Mouse (Mus musculus) G1E-ER4 (cell line): ENCODE data around the gene Diexf. TPM values are rescaled to one million over a fixed set of nuclear protein-coding genes. Genes with fewer than 3 reads are reported as not detected.

Source experiments
- GATA1 ChIP-seq: IDR thresholded peaks from one replicate; pipeline ENCODE4 v1.8.0; 2012; ENCODE audit warnings: low read length, inconsistent platforms
- polyA plus RNA-seq: library from polyadenylated mRNA; stranded (reverse); fragments of >175 nt; gene quantifications from 2 replicates; pipeline ENCODE4 v1.2.3, GENCODE M21; 2012

The Diexf gene
- polyA plus RNA-seq = 2.1 and 3.0 TPM in 2 replicates

DNA sequence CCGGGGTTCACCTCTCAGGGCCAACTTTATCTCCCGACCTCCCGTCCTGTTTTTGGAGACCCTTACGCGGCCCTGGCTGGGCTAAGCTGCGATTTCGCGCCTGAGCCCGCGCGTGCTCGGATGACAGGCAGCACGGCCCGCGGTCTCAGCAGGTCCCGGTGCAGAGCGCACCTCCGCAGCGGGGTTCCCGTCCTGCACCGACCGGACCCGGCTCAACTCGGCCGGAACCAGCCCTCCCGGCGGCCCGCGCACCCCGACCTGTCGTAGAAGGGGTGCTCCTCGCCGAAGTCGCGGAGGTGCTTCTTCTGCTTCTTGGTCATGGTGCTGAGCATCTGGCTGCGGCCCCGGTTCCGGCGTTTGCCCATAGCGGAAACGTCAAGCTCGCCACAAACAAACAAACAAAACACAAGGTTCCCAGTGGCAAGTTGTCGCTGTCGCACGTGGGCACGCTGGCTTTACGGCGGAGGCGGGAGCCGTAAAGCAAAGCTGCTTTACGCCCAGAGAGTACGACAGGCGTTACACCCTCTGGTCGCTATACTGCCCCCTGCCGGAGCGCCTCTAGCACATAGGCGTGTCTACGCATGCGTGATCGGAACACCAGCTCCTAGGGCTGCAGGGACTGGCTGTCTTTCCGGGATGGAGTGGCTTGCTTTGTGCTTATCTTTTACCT lies at the start of gene Diexf:
Gene Diexf, minus strand, starts transcription at position 487 of the 670 bp plus-strand sequence.
- no peak for TF ChIP-seq GATA1

DNA sequence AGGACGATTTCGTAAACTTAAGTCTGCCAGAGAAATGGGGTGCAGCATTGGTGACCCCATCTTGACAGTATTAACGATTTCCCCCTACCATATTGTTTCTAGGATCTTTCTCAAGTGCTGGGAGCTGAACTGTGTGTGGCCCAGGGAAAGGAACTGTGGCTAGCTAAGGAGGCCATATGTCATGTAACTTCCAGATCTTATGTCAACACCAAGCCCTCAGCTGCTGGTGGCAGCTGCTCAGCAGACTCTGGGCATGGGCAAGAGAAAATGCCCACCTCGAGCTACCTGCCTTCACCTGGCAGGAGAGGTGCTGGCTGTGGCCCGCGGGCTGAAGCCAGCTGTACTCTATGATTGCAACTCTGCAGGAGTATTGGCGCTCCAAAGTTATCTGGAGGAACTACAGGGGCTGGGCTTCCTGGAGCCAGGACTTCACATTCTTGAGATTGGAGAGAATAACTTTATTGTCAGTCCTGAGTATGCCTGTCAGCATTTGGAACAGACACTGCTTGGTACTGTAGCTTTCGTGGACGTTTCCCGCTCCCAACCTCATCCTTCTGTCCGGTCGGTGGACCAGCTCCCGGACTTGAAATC lies 44.2 kb upstream of the Diexf start:
- no peak for TF ChIP-seq GATA1

DNA sequence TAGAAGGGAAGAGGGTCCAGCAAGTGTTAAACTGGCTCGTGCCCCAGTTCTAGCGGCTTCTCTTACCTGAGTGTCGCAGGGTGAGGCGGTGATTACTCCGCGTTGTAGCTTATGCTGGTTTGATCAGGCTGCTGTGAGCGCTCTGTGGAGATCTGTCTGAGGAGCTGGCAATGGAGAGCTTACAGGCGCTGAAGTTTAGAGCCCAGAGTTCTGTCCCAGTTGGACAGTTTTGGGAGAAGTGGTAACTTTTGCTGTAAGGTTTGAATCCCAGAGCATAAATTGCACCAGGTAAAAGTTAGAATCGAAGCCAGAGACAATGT lies 43.7 kb upstream of the Diexf start:
- TF ChIP-seq GATA1 = no peak

DNA sequence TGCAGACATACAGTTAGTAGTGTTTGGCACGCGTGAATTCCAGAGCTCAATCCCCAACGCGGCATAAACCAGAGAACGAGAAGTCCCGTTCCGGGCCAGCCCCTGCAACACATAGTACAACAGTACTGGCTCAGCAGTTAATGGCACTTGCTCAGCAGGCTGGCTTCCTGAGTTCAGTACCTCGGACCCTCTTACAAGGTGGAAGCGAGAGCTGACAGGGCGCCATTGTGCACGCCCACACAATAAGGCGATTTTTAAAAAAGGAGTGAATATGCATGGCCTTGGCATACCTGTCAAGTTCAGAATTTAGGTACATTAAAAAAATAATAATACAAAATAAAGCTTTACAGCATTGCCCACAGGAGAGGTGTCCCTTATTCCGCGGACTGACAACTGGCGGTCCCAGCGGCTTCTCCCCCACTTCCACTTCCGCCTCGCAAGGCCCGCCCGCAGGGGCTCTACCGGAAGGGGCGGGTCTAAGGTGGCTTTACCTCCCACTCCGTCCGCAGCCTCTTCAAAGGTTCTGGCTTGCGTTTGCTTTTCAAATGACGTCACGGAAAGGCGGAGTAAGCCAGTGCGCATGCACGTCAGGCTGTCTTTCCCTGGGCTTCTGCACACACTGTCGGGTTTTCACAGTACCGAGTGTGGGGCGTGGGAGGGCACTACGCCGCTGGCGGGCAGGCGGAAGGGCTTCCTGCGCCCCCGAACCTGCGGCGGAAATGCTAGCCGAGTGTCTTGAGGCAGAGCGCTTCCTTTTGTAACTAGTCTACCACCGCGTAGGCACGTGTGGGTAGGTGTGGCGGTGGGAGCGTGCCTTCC lies 43.1 kb upstream of the Diexf start:
- no peak for TF ChIP-seq GATA1

DNA sequence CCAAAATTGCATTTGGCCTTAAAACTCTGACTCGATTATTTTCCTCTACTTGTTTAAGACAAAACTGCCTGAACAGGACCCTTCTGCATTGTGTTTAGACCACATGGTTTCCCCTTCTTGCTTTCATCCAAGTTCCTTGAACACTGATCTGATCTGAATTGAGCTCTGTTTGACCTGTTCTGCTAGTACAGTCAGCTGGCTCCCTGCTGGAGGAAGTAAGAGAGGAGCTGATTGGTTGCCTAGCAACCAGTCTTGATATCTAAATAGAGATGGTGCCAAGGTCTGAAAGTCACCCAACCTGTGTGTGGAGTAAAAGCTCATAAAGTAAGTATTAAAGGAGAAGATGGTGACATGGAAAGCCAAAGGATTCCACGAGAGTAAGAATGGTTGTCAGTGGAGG lies 39.8 kb upstream of the Diexf start:
- no peak for TF ChIP-seq GATA1

DNA sequence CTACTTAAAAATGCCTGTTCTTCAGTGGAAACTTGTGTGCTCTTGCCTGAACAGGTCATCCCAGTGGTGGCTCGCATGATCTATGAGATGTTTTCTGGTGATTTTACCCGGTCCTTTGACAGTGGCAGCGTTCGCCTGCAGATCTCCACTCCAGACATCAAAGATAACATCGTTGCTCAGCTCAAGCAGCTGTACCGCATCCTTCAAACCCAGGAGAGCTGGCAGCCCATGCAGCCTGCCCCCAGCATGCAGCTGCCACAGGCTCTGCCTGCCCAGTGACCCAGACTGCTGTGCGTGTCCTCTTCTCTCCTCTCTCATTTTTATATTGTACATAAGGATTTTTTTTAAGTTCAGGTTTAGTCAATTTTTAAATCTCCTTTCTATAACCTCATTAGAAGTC lies 39.2 kb upstream of the Diexf start:
- no peak for TF ChIP-seq GATA1

DNA sequence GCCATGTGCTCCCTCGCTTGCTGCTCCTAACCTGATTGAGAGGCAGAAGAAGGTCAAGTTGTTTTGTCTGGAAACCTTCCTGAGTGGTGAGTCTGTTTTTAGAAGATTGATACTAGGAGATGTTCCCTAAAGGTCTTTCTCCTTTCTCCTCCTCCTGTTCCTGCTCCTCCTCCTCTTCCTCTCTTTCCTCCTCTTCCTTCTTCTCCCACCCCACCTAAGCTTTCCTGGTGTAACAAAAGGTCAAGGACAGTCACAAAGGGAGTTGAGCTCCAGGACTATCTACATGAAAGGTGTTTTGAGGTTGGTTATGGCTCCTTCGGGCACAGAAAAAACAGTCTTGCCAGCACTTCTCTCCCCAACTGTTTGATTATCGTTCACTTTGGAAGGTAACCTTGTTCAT lies 37.7 kb upstream of the Diexf start, which contains the start of gene A130010J15Rik:
Gene A130010J15Rik, plus strand, starts transcription at position 301 of the 400 bp plus-strand sequence.
- TF ChIP-seq GATA1 = no peak

DNA sequence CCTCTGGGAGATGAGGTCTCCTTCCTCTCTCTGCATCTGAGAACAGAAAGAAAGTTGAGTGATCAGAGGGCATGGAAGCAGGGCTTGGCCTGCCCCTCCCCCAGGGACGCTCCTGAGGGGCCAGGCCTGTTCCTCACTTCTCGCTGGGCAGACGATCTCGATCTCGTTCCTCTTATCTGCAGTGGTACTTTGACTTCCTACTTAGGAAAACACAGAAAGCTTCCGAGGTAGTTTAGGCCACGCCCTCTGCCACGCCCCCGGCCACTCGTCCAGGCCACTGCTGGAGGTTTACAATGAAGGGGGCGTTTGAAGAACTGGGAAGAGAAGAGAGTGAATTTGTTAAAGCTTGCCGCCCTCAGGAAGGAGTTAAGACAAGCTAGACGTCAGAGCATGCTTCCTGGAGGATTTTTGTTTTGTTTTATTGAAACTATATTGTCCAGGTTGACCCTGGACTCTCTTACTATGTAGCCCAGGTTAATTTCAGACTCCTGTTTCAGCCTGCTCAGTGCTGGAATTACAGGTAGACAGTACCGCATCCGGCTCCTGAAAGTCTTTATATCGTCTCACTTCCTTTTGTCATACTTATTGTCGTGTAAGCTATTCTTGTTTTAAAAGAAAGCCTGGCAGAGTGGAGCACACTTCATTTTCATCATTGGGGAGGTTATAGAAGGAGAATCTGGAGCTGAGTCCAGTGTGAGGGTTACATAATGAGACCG lies 30.4 kb upstream of the Diexf start:
- no peak for TF ChIP-seq GATA1

DNA sequence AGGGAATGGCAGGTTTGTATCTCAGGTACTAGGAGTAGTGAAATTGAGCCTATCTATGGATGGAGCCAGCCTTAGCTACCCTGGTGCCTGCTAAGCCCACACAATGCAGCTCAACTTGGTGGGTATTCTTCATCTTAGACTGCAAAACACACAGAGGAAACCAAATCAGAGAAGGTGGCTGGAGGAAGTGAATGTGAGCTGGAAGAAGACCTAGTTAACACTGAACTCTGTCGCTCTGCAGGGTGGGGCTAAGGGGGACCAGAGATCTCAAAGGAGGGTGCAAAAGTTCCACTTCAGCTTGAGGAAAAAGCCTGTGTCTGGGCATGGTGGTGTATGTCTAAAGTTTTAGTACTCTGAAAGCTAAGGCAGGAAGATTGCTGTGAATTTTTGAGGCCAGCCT lies 29.5 kb upstream of the Diexf start:
- TF ChIP-seq GATA1 = no peak

DNA sequence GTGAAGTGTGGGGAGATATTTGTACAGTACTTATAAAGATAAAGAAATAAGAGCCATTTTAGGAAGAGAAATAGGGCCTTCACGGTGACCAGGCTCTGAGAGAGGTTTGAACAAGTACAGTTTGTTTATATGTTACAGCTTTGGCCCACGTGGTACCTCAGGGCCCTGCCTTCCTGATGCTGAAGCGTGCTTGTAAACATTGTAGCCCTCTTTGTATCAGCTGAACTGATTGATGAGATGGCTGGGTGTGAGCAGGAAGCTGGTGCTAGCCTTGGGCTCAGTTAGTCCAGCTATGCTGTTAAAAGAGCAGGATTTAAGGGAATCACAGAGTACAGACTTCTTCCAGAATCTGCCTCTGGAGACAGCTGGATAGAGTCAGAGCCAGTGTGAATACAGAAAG lies 29.1 kb upstream of the Diexf start:
- TF ChIP-seq GATA1 = no peak

DNA sequence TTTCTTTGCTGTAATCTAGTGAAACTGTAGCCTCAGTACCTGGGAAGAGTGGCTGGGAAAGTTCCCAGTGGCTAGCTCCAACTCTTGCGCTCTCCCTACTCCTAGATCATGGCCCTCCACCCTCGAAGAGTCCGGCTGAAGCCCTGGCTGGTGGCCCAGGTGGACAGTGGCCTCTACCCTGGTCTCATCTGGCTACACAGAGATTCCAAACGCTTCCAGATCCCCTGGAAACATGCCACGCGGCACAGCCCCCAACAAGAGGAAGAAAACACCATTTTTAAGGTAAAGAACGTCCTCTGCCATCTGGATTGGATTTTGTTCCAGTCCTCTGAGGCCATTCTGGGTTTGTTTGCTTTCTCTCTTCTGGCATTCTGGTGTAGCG lies 27.0 kb upstream of the Diexf start:
- TF ChIP-seq GATA1 = no peak

DNA sequence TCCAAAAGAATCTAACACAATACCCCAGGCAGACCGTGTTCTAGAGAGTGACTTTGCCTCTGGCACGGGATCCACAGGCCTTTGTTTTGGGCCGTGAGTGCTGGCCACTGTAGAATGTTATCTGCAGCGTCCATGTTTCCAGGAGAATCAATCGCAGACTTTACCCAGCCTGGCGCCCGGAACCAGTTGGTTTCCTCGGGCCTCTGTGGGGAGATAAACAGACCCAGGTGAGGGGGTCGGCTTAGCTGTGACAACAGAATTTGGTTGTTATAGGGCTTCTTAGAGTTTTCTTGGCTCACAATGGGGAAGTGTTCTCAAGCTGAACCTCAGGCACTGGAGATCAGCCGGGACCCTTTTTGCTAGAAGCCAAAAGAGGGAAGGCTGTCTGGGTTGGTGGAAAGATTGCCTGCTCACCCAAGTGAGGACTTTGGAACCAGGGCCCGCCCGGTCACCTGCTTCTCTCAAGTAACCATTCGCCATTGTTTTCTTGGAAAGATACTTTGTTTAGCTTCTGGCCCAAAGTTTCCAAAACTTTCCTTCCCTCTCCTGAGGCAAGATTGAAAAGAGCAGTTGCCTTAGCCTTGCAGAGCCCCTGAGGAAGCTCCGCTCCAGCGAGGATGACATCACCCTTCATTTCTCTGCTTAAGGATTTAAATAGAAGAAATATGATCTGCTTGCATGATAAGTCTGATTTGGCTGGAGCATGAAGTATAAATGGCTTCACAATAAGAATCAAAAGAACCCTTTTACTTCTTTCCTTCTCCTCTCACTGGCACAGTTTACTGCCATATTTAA lies 26.4 kb upstream of the Diexf start:
- no peak for TF ChIP-seq GATA1

DNA sequence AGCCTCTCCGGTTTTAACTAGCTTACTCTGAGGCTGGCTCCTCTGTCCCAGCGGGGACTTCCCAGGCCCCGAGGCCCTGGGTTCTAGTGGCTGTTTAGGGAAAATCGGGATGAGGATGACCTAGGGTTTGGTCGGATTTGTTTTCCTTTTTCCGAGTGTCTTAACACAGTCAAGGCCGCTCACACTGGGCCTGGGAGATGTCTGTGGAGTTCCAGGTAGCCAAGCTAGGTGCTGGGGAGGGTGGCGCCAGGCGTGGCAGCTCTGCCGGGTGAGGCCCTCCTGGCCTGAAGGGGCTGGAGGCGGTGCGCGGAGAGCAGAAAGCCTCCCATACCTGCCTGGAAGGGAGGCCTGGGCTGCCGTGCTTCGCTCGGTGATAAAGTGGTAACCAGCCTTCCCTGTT lies 23.5 kb upstream of the Diexf start:
- no peak for TF ChIP-seq GATA1

DNA sequence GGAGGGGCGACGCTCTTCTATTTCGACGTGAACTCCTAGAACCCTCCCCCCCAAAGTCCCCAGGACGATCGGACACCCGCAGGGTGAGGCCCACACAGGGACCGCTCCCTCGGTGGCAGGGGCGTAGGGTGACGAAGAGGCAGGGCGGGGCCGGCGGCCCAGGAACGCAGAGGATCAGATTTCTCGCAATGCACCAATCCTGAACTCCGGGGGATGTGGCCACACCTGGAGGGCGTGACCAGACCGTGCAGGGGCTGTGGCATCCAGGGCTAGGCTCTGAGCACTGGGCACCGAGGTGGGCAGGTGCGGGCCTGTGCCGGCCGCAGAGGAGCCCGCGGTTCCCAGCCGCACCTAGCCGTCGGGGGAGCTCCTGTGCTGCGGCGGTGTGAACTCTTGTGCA lies 22.8 kb upstream of the Diexf start, which contains the start of gene Irf6:
Gene Irf6, plus strand, starts transcription at position 240 of the 400 bp plus-strand sequence.
- TF ChIP-seq GATA1 = no peak

DNA sequence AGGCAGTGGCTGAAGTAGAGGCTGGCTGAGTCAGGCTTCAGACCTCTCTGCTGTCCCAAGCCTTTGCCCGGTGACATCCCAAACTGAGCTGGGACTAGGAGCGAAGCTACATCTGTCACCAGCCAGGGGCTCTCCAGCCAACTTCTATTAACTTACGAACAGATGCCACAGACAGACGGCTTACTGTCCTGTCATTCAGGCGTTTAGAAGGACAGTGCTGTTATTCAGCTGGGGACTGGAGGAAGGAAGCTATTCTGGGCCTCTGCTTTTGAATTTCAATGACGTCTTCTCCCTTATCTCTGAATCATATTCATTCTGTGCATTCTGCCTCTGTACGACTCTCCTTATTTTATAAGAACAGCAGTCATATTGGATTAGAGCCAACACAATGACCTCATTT lies 21.1 kb upstream of the Diexf start:
- no peak for TF ChIP-seq GATA1
